Mouse (Mus musculus) heart, postnatal 36 days (tissue): ENCODE measurements around the gene Ly6g5b. TPM values are rescaled to one million over a fixed set of nuclear protein-coding genes. Genes with fewer than 3 reads are reported as not detected.
"Not testable (repeated sequence)": the region's sequence is repeated elsewhere in the genome, so short reads cannot be mapped to it uniquely, and the experiment has no call there.

Source experiments
- DNase-seq, 2 experiments: peaks; one replicate each; pipeline ENCODE4 v3.0.0; 2021 to 2022
- intact Hi-C: fragments of 180-260 bp; cut with DNase I; formaldehyde crosslinking; loops from one replicate; pipeline ENCODE4 v1.15.1; 2025
- total RNA-seq, 2 experiments: library from RNA; stranded (reverse); gene quantifications; 2 replicates each; pipeline ENCODE4 v1.2.3; 2021

Gene Ly6g5b
- total RNA-seq, 2 experiments from 2014 or later = not detected

- intact Hi-C loops = no loop called here
- DNase-seq = no peak
Measured at GRCm38 (mm10) chr17:35141971-35142370, 26.7 kb upstream of the Ly6g5b start.

GRCm38 (mm10) chr17:35140490-35140996, 25.3 kb upstream of the Ly6g5b start:
- intact Hi-C loops = no loop called here
- DNase-seq = no peak

DNA sequence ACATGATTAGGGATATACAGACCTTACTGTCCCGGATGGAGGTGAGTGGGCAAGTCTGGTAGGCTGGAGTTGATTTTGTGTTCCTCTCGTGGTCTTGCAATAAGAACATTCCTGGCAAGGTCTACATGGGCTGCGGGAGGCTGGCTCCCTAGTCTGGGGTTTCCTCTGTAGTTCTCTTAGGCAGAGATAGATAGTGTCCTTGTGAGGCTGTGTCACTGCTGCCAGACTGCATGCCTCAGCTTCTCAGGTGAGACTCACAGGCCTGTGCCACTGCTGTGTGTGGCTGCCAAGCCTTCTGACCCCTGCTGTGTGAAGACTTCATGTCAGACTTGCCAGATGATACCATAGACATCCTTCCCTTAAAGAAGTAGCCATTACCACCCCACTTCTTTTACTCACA, 24.0 kb upstream of the Ly6g5b start:
- DNase-seq = no peak
- intact Hi-C loops = loop anchor here (10.0 kb wide), 1 partner anchor 304 kb away; the partner anchor contains the start of genes Dxo and Stk19

GRCm38 (mm10) chr17:35135591-35136320, 20.5 kb upstream of the Ly6g5b start:
- DNase-seq = no peak
- intact Hi-C loops = loop anchor here (2.0 to 10.0 kb wide), 2 partner anchors 25 to 301 kb away; partner anchors contain the start of genes Dxo and Stk19

- intact Hi-C loops = loop anchor here (1.0 to 10.0 kb wide), 2 partner anchors 9 to 300 kb away; partner anchors contain the start of genes D17H6S53E, Dxo and Stk19
- DNase-seq = peak; percentile 93 to 98
Measured at GRCm38 (mm10) chr17:35134801-35135590, 19.8 kb upstream of the Ly6g5b start, which contains the start of gene Bag6. Gene Bag6 (plus strand): TSS chr17:35135178.

DNA sequence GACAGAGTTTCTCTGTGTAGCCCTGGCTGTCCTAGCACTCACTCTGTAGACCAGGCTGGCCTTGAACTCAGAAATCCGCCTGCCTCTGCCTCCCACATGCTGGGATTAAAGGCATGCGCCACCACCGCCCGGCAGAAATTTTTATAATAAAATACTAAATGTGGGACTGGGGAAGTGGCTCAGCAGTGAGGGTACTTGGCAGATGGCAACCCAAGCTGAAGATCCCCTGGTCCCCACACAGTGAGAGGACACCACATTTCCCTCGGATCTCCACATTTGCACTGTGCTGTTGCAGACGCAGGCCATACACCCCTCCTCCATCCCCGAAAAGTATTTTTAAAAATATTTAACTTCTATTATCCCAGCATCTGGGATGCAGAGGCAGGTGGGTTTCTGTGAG, 18.3 kb upstream of the Ly6g5b start:
- intact Hi-C loops = loop anchor here (10.0 kb wide), 1 partner anchor 299 kb away; the partner anchor contains the start of genes Dxo and Stk19
- no peak for DNase-seq

DNA sequence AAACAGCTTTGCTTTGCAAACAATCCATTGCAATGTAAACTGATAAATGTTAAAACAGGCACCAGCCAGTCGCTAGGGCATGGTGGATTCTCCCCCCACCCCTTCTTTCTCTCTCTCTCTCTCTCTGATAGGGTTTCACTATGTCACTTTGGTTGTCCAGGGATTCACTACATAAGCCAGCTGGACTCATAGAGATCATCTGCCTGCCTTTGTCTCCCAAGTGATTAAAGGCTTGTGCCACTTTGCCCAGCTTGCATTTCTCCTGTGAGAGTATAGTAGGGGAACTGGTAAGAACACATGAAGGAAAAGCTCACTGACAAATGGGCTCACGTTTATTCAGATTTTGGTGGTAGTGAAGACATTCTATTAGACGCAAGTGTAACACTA, 16.9 kb upstream of the Ly6g5b start:
- intact Hi-C loops = loop anchor here (10.0 kb wide), 1 partner anchor 297 kb away; the partner anchor contains the start of genes Dxo and Stk19
- no peak for DNase-seq

DNA sequence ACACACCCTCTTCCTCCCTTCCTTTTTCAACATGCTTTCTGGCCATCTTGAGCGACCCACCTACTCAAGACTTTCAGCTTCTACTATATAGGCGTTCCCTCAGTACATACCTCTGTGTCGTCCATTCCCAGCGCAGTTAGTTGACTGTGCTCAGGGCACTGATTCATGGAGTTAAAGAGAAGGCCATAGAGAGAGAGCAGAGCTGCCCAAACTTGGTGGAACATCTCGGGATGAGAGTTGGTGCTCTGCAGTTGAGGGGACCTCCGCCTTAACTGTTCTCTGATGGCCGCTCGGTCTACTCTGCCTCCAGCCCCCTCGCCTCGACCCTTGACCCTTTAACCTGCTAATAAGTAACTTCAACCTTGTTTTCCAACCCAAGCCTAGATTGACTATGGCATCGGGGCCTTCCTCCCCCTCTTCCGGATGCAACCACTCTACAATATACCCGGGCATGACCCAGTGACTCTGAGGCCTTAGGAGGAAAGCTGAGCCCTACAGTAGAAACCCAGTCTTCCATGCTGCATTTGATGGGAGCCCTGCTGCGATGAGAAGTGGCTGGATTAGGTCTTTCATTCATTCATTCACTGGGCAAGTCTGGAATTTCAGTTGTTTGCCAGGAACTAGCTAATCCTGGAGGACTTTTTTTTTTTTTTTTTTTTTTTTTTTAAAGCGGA, 16.4 kb upstream of the Ly6g5b start, which contains the start of gene Apom:
Gene Apom, minus strand, starts transcription at position 551 of the 674 bp plus-strand sequence.
- no peak for DNase-seq
- intact Hi-C loops = loop anchor here (10.0 kb wide), 1 partner anchor 297 kb away; the partner anchor contains the start of genes Dxo and Stk19

- intact Hi-C loops = loop anchor here (10.0 kb wide), 1 partner anchor 296 kb away; the partner anchor contains the start of genes Dxo and Stk19
- DNase-seq = no peak
Measured at GRCm38 (mm10) chr17:35131038-35131437, 15.8 kb upstream of the Ly6g5b start.

DNA sequence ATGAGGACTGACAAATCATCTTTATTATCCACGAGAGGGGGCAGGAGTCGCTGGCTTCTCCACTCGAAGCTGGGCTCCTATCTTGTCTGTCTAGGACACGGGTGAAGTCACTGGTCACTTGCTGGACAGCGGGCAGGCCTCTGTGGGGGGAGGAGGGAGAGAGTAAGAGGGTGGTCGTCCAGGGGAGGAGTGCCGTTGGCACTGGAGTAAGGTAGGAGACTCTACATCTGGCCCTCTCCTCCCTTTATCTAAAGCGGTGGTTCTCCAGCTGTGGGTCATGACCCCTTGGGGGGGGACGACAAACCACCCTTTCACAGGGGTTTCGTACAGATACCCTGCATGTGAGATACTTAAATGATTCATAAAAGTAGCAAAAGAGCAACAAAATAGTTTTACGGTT, 13.8 kb upstream of the Ly6g5b start:
- intact Hi-C loops = loop anchor here (5.0 kb wide), 1 partner anchor 33 kb away; the partner anchor contains the start of gene Prrc2a
- no peak for DNase-seq

- no peak for DNase-seq
- intact Hi-C loops = loop anchor here (5.0 kb wide), 1 partner anchor 35 kb away; the partner anchor contains the start of gene Prrc2a
Measured at GRCm38 (mm10) chr17:35127017-35127416, 11.8 kb upstream of the Ly6g5b start.

DNA sequence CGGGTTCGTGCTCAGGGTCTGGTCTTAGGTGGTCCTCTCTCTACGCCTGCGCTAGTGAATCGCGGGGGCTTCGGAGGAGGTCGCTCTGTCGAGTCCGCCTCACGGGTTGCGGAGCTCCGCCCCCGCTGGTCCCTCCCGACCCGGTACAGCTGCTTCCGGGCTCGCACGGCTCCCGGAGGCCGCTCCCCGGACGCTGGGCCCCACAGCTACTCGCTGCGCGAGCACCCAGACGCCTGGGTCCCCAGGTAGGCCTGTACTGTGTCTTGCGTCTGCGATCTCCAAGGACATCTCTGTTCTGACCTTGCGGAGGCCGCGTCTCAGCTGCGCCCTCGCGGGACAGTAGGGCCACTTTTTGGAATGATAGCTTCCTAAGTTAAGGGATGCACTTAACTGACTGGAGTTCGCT, 11.0 kb upstream of the Ly6g5b start, which contains the start of gene D17H6S53E:
Gene D17H6S53E, plus strand, starts transcription at position 168 of the 406 bp plus-strand sequence.
- peak; percentile 79 to 84 for DNase-seq
- intact Hi-C loops = loop anchor here (1.0 to 5.0 kb wide), 2 partner anchors 8 to 36 kb away; partner anchors contain the start of gene Prrc2a

GRCm38 (mm10) chr17:35125578-35125977, 10.3 kb upstream of the Ly6g5b start:
- intact Hi-C loops = loop anchor here (5.0 kb wide), 1 partner anchor 37 kb away; the partner anchor contains the start of gene Prrc2a

DNA sequence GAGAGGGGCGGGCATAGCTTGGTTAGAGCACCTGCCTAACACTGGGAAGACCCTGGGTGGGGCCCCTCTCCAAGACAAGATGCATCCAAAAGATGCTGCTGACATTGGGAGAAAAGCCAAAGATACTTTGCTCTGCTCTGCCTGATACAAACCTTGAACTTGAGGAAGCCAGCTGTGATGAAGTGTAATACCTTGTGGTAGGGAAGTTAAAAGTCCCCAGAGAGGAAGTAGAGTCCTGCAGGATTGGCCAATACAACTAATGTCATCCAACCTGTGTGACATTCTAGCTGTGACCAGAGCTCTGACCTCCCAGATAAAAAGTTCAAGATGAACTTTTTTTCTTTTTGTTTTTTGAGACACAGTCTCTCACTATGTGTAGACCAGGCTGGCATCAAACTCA, 9.9 kb upstream of the Ly6g5b start:
- intact Hi-C loops = loop anchor here (5.0 kb wide), 1 partner anchor 37 kb away; the partner anchor contains the start of gene Prrc2a
- no peak for DNase-seq

More at GRCm38 (mm10) chr17:35125578-35125977, 10.3 kb upstream of the Ly6g5b start:
- DNase-seq = no peak

- DNase-seq = not testable (repeated sequence)
- intact Hi-C loops = loop anchor here (5.0 kb wide), 1 partner anchor 102 kb away; no protein-coding TSS in a partner anchor
Measured at GRCm38 (mm10) chr17:35124261-35124896, 9.2 kb upstream of the Ly6g5b start.

- intact Hi-C loops = loop anchor here (5.0 kb wide), 1 partner anchor 101 kb away; no protein-coding TSS in a partner anchor
- DNase-seq = not testable (repeated sequence)
Measured at GRCm38 (mm10) chr17:35123287-35123686, 8.1 kb upstream of the Ly6g5b start.

- intact Hi-C loops = loop anchor here (5.0 kb wide), 1 partner anchor 100 kb away; no protein-coding TSS in a partner anchor
- peak in 1 of 2 experiments; percentile 31 for DNase-seq
Measured at GRCm38 (mm10) chr17:35121871-35122303, 6.7 kb upstream of the Ly6g5b start, which contains the start of gene Csnk2b. Gene Csnk2b (minus strand): TSS chr17:35122053.

- intact Hi-C loops = loop anchor here (5.0 kb wide), 1 partner anchor 99 kb away; no protein-coding TSS in a partner anchor
- DNase-seq = peak; percentile 97
Measured at GRCm38 (mm10) chr17:35121143-35121799, 6.0 kb upstream of the Ly6g5b start, which contains the start of gene Gpank1. Gene Gpank1 (plus strand): TSS chr17:35121455.
